In genomic region chr15:51597841-51598240, GRCm38 (mm10) we compare ENCODE assay signal across 26 mouse cellular contexts.
"Had no signal": no experiment of that assay in that cellular context is flagged by ENCODE, and none has a peak within 500 bp of the region (broad histone marks: within the 10 kb centered on the region; RNA-seq: fewer than 3 reads in every experiment).

No protein-coding gene starts in this region.

- H3K9me3 ChIP-seq: heart, embryonic 13.5 days; heart, embryonic 15.5 days; hindbrain, embryonic 13.5 days; intestine, embryonic 15.5 days; limb, embryonic 10.5 days; limb, embryonic 12.5 days; liver, embryonic 13.5 days; liver, embryonic 15.5 days had no signal

- H3K27ac ChIP-seq: gastrocnemius, adult 2 months; heart, adult 2 months; heart, embryonic 13.5 days; heart, embryonic 15.5 days; hindbrain, embryonic 13.5 days; intestine, embryonic 15.5 days; layer of hippocampus, adult 2 months; limb, embryonic 10.5 days; limb, embryonic 12.5 days; liver, embryonic 13.5 days; liver, embryonic 15.5 days had no signal

- DNase-seq: gastrocnemius, adult 2 months; gastrocnemius, postnatal 10 days; gastrocnemius, postnatal 25 days; heart, adult 2 months; heart, postnatal 14 days; heart, postnatal 36 days; kidney, adult 18-20 months; kidney, adult 8-10 months; kidney, postnatal 10 days; kidney, postnatal 25 days; kidney, postnatal 4 days; liver; liver, embryonic 13.5 days had no signal

- H3K27me3 ChIP-seq: heart, embryonic 13.5 days; heart, embryonic 15.5 days; hindbrain, embryonic 13.5 days; intestine, embryonic 15.5 days; limb, embryonic 12.5 days; liver, embryonic 13.5 days; liver, embryonic 15.5 days had no signal

- ATAC-seq: hindbrain, embryonic 16.5 days; inflammation-experienced regulatory T-cells, adult 6 months; intestine, embryonic 15.5 days; intestine, postnatal 0 days had no signal

- H3K4me1 ChIP-seq: heart, embryonic 15.5 days; intestine, embryonic 15.5 days; limb, embryonic 10.5 days; liver, embryonic 13.5 days; liver, embryonic 15.5 days had no signal

- H3K36me3 ChIP-seq: heart, embryonic 13.5 days; heart, embryonic 15.5 days; hindbrain, embryonic 13.5 days; intestine, embryonic 15.5 days; limb, embryonic 10.5 days; limb, embryonic 12.5 days; liver, embryonic 13.5 days; liver, embryonic 15.5 days had no signal

- H3K9ac ChIP-seq: heart, embryonic 13.5 days; heart, embryonic 15.5 days; hindbrain, embryonic 13.5 days; intestine, embryonic 15.5 days; limb, embryonic 12.5 days; liver, embryonic 13.5 days; liver, embryonic 15.5 days had no signal

- H3K4me2 ChIP-seq: heart, embryonic 11.5 days; heart, embryonic 13.5 days; heart, embryonic 15.5 days; hindbrain, embryonic 13.5 days; intestine, embryonic 15.5 days; limb, embryonic 12.5 days; liver, embryonic 11.5 days; liver, embryonic 13.5 days; liver, embryonic 15.5 days had no signal

- H3K4me3 ChIP-seq: gastrocnemius, adult 2 months; heart, adult 2 months; heart, embryonic 13.5 days; heart, embryonic 15.5 days; hindbrain, embryonic 13.5 days; intestine, embryonic 15.5 days; layer of hippocampus, adult 2 months; limb, embryonic 10.5 days; limb, embryonic 12.5 days; liver, embryonic 13.5 days; liver, embryonic 15.5 days had no signal
